Mouse (Mus musculus) hindbrain, embryonic 14.5 days (tissue): ENCODE data around the gene Pcyt1a. TPM values are rescaled to one million over a fixed set of nuclear protein-coding genes. Genes with fewer than 3 reads are reported as not detected.

Experiments
- ATAC-seq: fragments of 200-750 bp; cut with Nextera tagmentation; 2 replicates; pipeline ENCODE4 v1.8.0; 2017; ENCODE audit warnings: moderate number of reproducible peaks, mild to moderate bottlenecking, moderate TSS enrichment, moderate library complexity; ENCODE audit not compliant: low FRiP score
- DNase-seq: peaks from one replicate; pipeline ENCODE4 v3.0.0-alpha.2; 2015; ENCODE audit warnings: low spot score
- H3K27ac ChIP-seq: fragments of 300-500 bp; sonication (generic); 2 replicates; pipeline ENCODE4 v1.5.1; 2014; ENCODE audit warnings: mild to moderate bottlenecking, moderate library complexity
- H3K27me3 ChIP-seq: fragments of 300-500 bp; sonication (generic); 2 replicates; pipeline ENCODE4 v1.6.1; 2014; ENCODE audit warnings: mild to moderate bottlenecking, low read length, mixed read lengths; ENCODE audit not compliant: control insufficient read depth, insufficient read depth
- H3K36me3 ChIP-seq: fragments of 300-500 bp; sonication (generic); replicated peaks from 2 replicates; pipeline ENCODE4 v1.6.1; 2014; ENCODE audit not compliant: control insufficient read depth, insufficient read depth
- H3K4me1 ChIP-seq: fragments of 300-500 bp; sonication (generic); replicated peaks from 2 replicates; pipeline ENCODE4 v1.6.1; 2014; ENCODE audit warnings: antibody characterized with exemption, low read length, mixed read lengths; ENCODE audit not compliant: control insufficient read depth, insufficient read depth
- H3K4me2 ChIP-seq: fragments of 300-500 bp; sonication (generic); replicated peaks from 2 replicates; pipeline ENCODE4 v1.6.1; 2014; ENCODE audit warnings: mild to moderate bottlenecking, moderate library complexity
- H3K4me3 ChIP-seq: fragments of 300-500 bp; sonication (generic); replicated peaks from 2 replicates; pipeline ENCODE4 v1.5.1; 2014; ENCODE audit warnings: mild to moderate bottlenecking, low read length
- H3K9ac ChIP-seq: fragments of 300-500 bp; sonication (generic); 2 replicates; pipeline ENCODE4 v1.6.1; 2014
- H3K9me3 ChIP-seq: fragments of 300-500 bp; sonication (generic); 2 replicates; pipeline ENCODE4 v1.6.1; 2016; ENCODE audit warnings: low read length; ENCODE audit not compliant: control insufficient read depth
- whole genome bisulfite sequencing: fragments of 180-500 bp; shearing (Covaris S2); extraction: QIAGEN DNeasy Blood & Tissue Kit; methylation state at CpG from one replicate; pipeline ENCODE4 v1.1.7; 2014; 5-methylcytosine and 5-hydroxymethylcytosine counted together
- polyA plus RNA-seq: library from polyadenylated mRNA; unstranded; fragments of >200 nt; fragmentation: Nextera tagmentation; extraction: Ambion mirVana; gene quantifications from 2 replicates; pipeline ENCODE4 v1.2.1, GENCODE M21; 2014

Gene Pcyt1a
- polyA plus RNA-seq: 53.1 and 54.5 TPM in 2 replicates

- no peaks in the 10 kb centered on the region for H3K27me3 ChIP-seq
- WGBS: under 1% methylated on average over 54 of the region's 54 CpGs
- peak; percentile 99 for ATAC-seq
Measured at GRCm38 (mm10) chr16:32430474-32431046, at the start of gene Pcyt1a. Gene Pcyt1a, plus strand, starts transcription at chr16:32430921.

GRCm38 (mm10) chr16:32382901-32383300 lies 47.8 kb upstream of the Pcyt1a start:
- H3K4me1 ChIP-seq: no peaks in the 10 kb centered on the region
- no peaks in the 10 kb centered on the region for H3K27me3 ChIP-seq
- no peak overlapping the region for H3K9ac ChIP-seq
- no peak overlapping the region for H3K4me2 ChIP-seq
- H3K4me3 ChIP-seq: no peak overlapping the region
- no peak overlapping the region for H3K27ac ChIP-seq
- H3K36me3 ChIP-seq: peaks cover 93% of the 10 kb centered on the region
- no peak for DNase-seq
- H3K9me3 ChIP-seq: no peaks in the 10 kb centered on the region
- no peak for ATAC-seq

More at GRCm38 (mm10) chr16:32430474-32431046, at the start of gene Pcyt1a:
- H3K4me2 ChIP-seq: peak within 1 kb of the TSS; percentile 87
- no peaks in the 10 kb centered on the region for H3K9me3 ChIP-seq
- H3K27ac ChIP-seq: peak within 1 kb of the TSS; percentile 91
- no peaks in the 10 kb centered on the region for H3K36me3 ChIP-seq
- peak within 1 kb of the TSS; percentile 89 for H3K9ac ChIP-seq
- peak within 1 kb of the TSS; percentile 89 for H3K4me3 ChIP-seq
- peak; percentile 87 for DNase-seq
- peaks cover 16% of the 10 kb centered on the region for H3K4me1 ChIP-seq

- Histone ChIP-seq H3K36me3 (peaks cover 81% of the 10 kb centered on the region), H3K4me3 (no peak overlapping the region), H3K27ac (no peak overlapping the region), H3K4me1 (no peaks in the 10 kb centered on the region), H3K27me3 (no peaks in the 10 kb centered on the region), H3K9me3 (no peaks in the 10 kb centered on the region), H3K9ac (no peak overlapping the region), H3K4me2 (no peak overlapping the region)
- 89% methylated on average over 2 of the region's 2 CpGs for WGBS
- no peak for DNase-seq
- no peak for ATAC-seq
Measured at GRCm38 (mm10) chr16:32384885-32385284, 45.8 kb upstream of the Pcyt1a start.

- Histone ChIP-seq H3K36me3 (peaks cover 78% of the 10 kb centered on the region), H3K9ac (no peak overlapping the region), H3K9me3 (no peaks in the 10 kb centered on the region), H3K27me3 (no peaks in the 10 kb centered on the region), H3K27ac (no peak overlapping the region), H3K4me1 (no peaks in the 10 kb centered on the region), H3K4me3 (no peak overlapping the region), H3K4me2 (no peak overlapping the region)
- no peak for ATAC-seq
- DNase-seq: no peak
- 87% methylated on average over 3 of the region's 3 CpGs for WGBS
Measured at GRCm38 (mm10) chr16:32386826-32387225, 43.9 kb upstream of the Pcyt1a start.

GRCm38 (mm10) chr16:32389049-32389448 lies 41.7 kb upstream of the Pcyt1a start:
- Histone ChIP-seq H3K4me3 (no peak overlapping the region), H3K36me3 (peaks cover 64% of the 10 kb centered on the region), H3K9me3 (no peaks in the 10 kb centered on the region), H3K9ac (no peak overlapping the region), H3K27me3 (no peaks in the 10 kb centered on the region), H3K4me2 (no peak overlapping the region), H3K4me1 (no peaks in the 10 kb centered on the region), H3K27ac (no peak overlapping the region)
- DNase-seq: no peak
- ATAC-seq: no peak

GRCm38 (mm10) chr16:32389841-32390240 lies 40.9 kb upstream of the Pcyt1a start:
- Histone ChIP-seq H3K27me3 (no peaks in the 10 kb centered on the region), H3K9me3 (no peaks in the 10 kb centered on the region), H3K4me3 (no peak overlapping the region), H3K9ac (no peak overlapping the region), H3K36me3 (peaks cover 58% of the 10 kb centered on the region), H3K4me2 (no peak overlapping the region), H3K27ac (no peak overlapping the region), H3K4me1 (no peaks in the 10 kb centered on the region)
- DNase-seq: no peak
- WGBS: 94% methylated on average over 3 of the region's 3 CpGs
- ATAC-seq: no peak

- Histone ChIP-seq H3K27me3 (no peaks in the 10 kb centered on the region), H3K4me2 (no peak overlapping the region), H3K4me1 (no peaks in the 10 kb centered on the region), H3K9me3 (no peaks in the 10 kb centered on the region), H3K9ac (no peak overlapping the region), H3K36me3 (peaks cover 48% of the 10 kb centered on the region), H3K4me3 (no peak overlapping the region), H3K27ac (no peak overlapping the region)
- ATAC-seq (no peak), DNase-seq (no peak)
- WGBS: 90% methylated on average over 3 of the region's 3 CpGs
Measured at GRCm38 (mm10) chr16:32390882-32391281, 39.8 kb upstream of the Pcyt1a start.

- ATAC-seq: no peak
Measured at GRCm38 (mm10) chr16:32395679-32396540, 34.8 kb upstream of the Pcyt1a start.

GRCm38 (mm10) chr16:32396541-32396835 lies 34.2 kb upstream of the Pcyt1a start:
- no peak overlapping the region for H3K27ac ChIP-seq
- H3K4me1 ChIP-seq: no peaks in the 10 kb centered on the region
- no peak for DNase-seq
- H3K27me3 ChIP-seq: no peaks in the 10 kb centered on the region
- ATAC-seq: no peak
- no peaks in the 10 kb centered on the region for H3K9me3 ChIP-seq
- no peak overlapping the region for H3K4me2 ChIP-seq
- no peak overlapping the region for H3K4me3 ChIP-seq
- H3K9ac ChIP-seq: no peak overlapping the region
- H3K36me3 ChIP-seq: peaks cover 9% of the 10 kb centered on the region
- 54% methylated on average over 3 of the region's 3 CpGs for WGBS

More at GRCm38 (mm10) chr16:32395679-32396540, 34.8 kb upstream of the Pcyt1a start:
- H3K9ac ChIP-seq: no peak overlapping the region
- WGBS: 75% methylated on average over 6 of the region's 6 CpGs
- no peak overlapping the region for H3K4me2 ChIP-seq
- no peak overlapping the region for H3K4me3 ChIP-seq
- peaks cover 14% of the 10 kb centered on the region for H3K36me3 ChIP-seq
- H3K4me1 ChIP-seq: no peaks in the 10 kb centered on the region
- no peak overlapping the region for H3K27ac ChIP-seq
- DNase-seq: no peak
- no peaks in the 10 kb centered on the region for H3K27me3 ChIP-seq
- no peaks in the 10 kb centered on the region for H3K9me3 ChIP-seq
